Mouse (Mus musculus): ENCODE data around the gene Olfr94. TPM values are rescaled to one million over a fixed set of nuclear protein-coding genes. Genes with fewer than 3 reads are reported as not detected.
"Not testable (repeated sequence)": the region's sequence is repeated elsewhere in the genome, so short reads cannot be mapped to it uniquely, and the experiment has no call there.

Olfr94 gene
- not detected in 2 replicates for total RNA-seq (2017)

GRCm38 (mm10) chr17:37200894-37201293, at the start of gene Olfr94:
Gene Olfr94 (minus strand): TSS chr17:37200994.
- ATAC-seq (ENCODE audit: extremely low read depth, insufficient number of reproducible peaks, low FRiP score, poor library complexity, severe bottlenecking), result no peak

DNA sequence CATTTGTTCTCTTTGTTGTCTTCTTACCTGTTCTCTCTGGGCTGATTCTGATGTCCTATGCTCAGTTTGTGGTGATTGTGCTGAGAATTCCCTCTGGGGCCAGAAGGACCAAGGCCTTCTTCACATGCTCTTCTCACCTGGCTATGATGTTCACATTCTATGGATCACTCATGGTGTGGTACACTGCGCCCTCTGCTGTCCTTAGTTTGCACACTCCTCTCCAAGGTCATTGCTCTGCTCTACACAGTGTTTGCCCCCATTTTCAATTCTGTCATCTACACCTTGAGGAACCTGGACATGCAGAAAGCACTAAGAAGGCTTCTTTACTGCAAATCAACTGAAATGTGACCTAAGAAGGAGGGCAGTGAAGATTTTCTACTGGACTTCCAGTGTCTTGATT, 49.8 kb upstream of the Olfr94 start:
- ATAC-seq (ENCODE audit: extremely low read depth, insufficient number of reproducible peaks, low FRiP score, poor library complexity, severe bottlenecking), result peak; percentile 73

DNA sequence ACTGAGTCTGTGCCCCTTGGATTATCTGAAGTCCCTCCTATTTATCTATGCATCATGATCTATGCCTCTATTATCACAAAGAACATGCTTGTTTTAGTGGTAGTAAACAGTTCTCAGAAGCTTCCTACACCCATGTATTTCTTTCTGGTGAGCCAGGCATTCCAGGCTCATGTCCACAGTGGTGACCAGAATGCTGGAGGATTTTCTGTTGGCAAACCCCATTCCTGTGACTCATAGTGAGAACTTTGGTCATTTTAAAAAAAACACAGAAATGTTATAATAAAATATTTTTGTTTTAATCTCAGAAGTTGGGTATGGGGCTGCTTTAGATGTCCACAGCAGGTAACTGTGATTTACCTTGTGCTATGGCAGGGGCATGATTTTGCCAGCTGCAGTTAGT, 48.7 kb upstream of the Olfr94 start:
- no peak for ATAC-seq (ENCODE audit: extremely low read depth, insufficient number of reproducible peaks, low FRiP score, poor library complexity, severe bottlenecking)

DNA sequence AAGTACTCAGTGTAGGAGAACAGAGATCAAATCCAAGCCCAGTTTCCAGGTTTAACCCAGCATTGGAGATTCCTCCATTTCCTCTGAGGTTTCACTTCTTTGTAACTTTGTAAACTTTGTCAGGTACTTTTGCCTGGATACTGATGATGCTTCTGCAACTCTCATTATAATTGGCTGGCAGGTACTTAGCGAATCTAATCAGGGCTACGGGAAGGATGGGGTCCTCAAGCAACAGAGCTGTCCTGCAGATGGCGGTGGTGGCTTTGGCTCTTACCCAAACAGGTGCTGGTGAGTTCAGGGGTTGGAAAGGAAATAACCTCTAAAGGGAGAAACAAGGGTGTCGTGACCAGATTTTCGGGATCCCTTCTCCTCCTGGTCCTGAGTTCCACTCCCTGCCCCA, 45.9 kb upstream of the Olfr94 start:
- peak; percentile 97 for ATAC-seq (ENCODE audit: extremely low read depth, insufficient number of reproducible peaks, low FRiP score, poor library complexity, severe bottlenecking)

GRCm38 (mm10) chr17:37242198-37242597, 41.4 kb upstream of the Olfr94 start:
- ATAC-seq (ENCODE audit: extremely low read depth, insufficient number of reproducible peaks, low FRiP score, poor library complexity, severe bottlenecking), result no peak

DNA sequence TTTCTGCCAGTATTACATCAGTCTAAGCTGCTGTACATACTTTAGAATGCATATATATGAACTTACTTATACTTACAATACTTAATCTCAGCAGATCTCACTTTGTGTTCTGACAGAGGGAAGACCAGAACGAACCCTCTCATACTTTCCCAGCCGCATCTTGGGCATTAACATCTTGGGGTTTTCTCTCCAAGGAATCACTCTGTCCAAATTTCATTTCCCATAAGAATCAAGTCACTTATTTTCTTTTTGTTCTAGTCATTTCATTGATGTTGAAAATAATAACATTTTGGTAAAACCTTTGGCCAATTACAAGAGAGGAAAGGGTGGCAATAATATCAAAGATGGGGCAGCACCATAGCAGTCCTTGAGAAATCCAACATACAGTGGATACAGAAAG, 36.4 kb upstream of the Olfr94 start, which contains the start of gene Olfr97:
TSS of gene Olfr97 (minus strand) at position 101 of the 400 bp plus-strand sequence.
- ATAC-seq (ENCODE audit: extremely low read depth, insufficient number of reproducible peaks, low FRiP score, poor library complexity, severe bottlenecking), result not testable (repeated sequence)

- no peak for ATAC-seq (ENCODE audit: extremely low read depth, insufficient number of reproducible peaks, low FRiP score, poor library complexity, severe bottlenecking)
Observed at GRCm38 (mm10) chr17:37221879-37222278, 21.1 kb upstream of the Olfr94 start.

- no peak for ATAC-seq (ENCODE audit: extremely low read depth, insufficient number of reproducible peaks, low FRiP score, poor library complexity, severe bottlenecking)
Observed at GRCm38 (mm10) chr17:37219846-37220245, 19.1 kb upstream of the Olfr94 start, which contains the start of gene Olfr96. Gene Olfr96 (plus strand): TSS chr17:37220146.

- ATAC-seq (ENCODE audit: extremely low read depth, insufficient number of reproducible peaks, low FRiP score, poor library complexity, severe bottlenecking), result no peak
Observed at GRCm38 (mm10) chr17:37218486-37218885, 17.7 kb upstream of the Olfr94 start.

- no peak for ATAC-seq (ENCODE audit: extremely low read depth, insufficient number of reproducible peaks, low FRiP score, poor library complexity, severe bottlenecking)
Observed at GRCm38 (mm10) chr17:37213018-37213417, 12.2 kb upstream of the Olfr94 start, which contains the start of gene Olfr95. Gene Olfr95 (minus strand): TSS chr17:37213118.

DNA sequence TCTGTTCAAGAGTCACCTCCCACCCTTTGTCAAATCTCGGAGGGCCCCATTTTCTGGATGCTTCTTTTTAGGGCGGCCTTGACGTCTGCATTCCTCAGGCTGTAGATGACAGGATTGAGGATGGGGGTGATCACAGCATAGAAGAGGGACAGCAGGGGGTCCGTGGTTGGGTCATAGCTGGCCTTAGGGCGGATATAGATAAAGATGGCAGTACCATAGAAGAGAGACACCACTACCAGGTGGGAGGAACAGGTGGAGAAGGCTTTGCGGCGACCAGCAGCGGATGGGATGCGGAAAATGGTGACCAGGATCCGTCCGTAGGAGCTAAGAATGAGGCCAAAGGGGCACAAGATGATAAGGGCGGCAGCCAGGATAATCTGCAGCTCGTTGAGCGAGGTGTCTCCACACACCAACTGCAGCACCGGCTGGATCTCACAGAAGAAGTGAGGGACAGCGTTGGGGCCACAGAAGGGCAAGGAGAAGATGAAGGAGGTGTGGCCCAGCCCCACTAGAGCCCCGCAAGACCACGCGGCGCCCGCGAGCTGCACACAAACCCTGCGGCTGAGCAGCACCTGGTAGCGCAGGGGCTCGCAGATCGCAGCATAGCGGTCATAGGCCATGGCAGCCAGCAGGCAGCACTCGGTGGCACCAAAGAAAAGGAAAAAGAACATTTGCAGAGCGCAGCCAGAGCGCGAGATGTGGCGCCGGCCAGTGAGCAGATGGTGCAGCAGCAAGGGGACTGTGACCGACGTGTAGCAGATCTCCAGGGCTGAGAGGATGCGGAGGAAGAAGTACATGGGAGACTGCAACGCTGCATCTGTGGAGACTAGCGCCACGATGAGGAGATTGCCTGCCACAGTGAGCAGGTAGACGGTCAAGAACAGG, 10.3 kb upstream of the Olfr94 start:
- ATAC-seq (ENCODE audit: extremely low read depth, insufficient number of reproducible peaks, low FRiP score, poor library complexity, severe bottlenecking), result no peak

DNA sequence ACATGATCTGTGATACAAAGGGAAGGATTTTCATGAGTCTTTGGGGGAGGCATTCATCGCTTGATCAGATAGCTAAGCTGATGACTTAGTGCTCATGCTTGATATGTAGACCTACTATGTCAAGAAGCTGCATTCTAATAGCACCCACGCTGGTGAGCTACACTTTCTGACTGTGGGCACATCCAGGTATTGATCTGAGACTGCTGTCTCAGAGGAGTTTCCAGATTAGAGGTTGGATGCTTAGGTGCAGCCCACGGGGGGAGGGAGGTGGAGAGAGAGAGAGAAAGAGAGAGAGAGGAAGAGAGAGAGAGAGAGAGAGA, 3.1 kb upstream of the Olfr94 start:
- ATAC-seq (ENCODE audit: extremely low read depth, insufficient number of reproducible peaks, low FRiP score, poor library complexity, severe bottlenecking), result no peak

DNA sequence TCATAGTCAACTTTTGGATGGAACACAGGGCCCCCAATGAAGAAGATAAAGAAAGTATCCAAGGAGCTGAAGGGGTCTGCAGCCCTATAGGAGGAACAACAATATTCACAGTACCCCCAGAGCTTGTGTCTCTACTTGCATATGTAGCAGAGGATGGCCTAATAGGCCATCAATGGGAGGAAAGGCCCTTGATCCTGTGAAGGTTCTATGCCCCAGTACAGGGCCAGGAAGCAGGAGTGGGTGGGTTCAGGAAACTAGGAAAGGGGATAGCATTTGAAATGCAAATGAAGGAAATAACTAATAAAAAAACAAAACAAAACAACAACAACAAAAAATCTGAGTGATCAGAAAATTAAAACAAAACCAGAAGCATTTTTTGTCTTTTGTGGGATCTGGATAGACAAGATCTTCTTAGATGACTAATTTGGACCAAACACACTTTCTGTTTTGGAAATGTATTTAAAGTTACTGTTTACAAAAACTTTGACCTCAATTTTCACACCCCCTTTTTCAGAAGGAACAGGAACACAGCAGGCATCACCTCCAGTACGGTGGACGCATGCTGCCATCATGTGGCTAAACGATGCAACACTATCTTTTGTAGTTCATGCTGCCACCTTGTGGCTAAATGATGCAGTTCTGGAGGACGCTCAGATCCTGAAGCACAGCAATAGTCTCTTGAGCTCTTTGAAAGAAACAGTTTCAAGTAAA, 2.6 kb upstream of the Olfr94 start:
- peak; percentile 91 for ATAC-seq (ENCODE audit: extremely low read depth, insufficient number of reproducible peaks, low FRiP score, poor library complexity, severe bottlenecking)

DNA sequence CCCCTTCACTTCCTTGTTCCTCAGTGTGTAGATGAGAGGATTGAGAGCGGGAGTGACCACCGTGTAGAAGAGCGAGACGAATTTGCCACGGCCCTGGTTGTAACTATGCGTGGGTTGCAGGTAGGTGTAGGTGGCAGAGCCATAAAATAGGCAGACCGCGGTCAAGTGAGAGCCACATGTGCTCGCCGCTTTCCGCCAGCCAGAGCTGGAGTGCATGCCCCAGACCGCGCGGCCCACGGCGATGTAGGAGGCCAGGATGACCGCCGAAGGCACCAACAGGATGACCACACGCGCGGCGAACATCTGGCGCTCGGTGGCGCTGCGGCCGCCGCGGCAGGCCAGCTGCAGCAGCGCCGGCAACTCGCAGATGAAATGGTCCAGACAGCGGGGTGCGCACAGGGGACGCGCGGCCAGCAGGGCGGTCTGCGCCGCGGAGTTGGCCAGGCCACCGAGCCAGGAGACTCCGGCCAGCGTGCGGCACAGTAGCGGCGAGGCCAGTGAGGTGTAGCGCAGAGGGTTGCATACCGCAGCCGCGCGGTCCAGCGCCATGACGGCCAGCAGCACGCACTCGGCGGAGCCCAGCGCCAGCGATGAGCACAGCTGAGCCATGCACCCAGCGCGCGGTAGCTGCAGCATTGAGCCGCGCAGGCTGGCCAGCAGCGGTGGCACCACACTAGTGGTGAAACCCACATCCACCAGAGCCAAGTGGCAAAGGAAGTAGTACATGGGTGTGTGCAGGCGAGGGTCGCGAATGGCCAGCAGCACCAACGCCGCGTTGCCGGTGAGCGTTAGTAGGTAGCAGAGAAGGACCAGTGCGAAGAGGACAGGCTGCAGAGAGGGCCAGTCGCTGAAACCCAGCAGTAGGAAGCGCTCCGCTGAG, 3.7 kb downstream of the Olfr94 start:
- no peak for ATAC-seq (ENCODE audit: extremely low read depth, insufficient number of reproducible peaks, low FRiP score, poor library complexity, severe bottlenecking)

- no peak for ATAC-seq (ENCODE audit: extremely low read depth, insufficient number of reproducible peaks, low FRiP score, poor library complexity, severe bottlenecking)
Observed at GRCm38 (mm10) chr17:37194782-37195181, 6.0 kb downstream of the Olfr94 start.

DNA sequence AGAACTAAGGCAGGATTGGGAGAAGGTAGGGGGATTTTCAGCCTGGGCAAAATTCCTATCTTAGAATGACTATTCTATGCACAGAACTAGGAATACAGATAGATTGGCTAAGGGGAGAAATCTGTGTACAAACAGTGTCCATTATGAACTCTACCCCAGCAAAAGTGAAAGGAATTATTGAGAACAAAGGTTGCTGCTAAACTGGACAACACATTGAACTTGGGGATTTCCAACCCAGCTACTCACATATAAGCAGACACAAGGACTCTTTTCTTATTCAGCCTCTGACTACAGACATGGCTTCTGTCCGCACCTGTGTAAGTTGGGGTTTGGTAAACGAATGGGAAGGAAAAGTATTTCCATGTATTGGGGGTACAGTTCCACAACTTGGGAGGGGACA, 7.1 kb downstream of the Olfr94 start, which contains the start of gene Ubd:
TSS of gene Ubd (plus strand) at position 237 of the 400 bp plus-strand sequence.
- ATAC-seq (ENCODE audit: extremely low read depth, insufficient number of reproducible peaks, low FRiP score, poor library complexity, severe bottlenecking), result no peak

DNA sequence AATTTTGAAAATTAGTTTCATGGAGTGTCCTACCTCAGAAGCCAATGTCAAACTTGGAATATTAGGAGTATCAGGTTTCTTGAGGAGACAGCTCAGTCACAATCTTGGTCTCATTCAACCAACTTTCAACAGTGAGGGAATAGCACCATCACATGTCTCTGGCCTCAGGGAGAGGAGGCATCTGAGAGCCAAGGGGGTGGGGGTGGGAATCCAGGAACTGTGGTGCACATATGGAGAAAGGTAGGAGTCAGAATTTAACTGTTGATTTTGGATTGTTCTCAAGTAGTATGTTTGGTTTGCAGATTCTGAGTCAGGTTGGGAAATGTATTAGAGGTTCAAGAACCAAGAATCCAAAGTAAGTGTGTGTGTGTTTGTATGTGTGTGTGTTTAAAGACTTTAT, 7.8 kb downstream of the Olfr94 start:
- no peak for ATAC-seq (ENCODE audit: extremely low read depth, insufficient number of reproducible peaks, low FRiP score, poor library complexity, severe bottlenecking)

DNA sequence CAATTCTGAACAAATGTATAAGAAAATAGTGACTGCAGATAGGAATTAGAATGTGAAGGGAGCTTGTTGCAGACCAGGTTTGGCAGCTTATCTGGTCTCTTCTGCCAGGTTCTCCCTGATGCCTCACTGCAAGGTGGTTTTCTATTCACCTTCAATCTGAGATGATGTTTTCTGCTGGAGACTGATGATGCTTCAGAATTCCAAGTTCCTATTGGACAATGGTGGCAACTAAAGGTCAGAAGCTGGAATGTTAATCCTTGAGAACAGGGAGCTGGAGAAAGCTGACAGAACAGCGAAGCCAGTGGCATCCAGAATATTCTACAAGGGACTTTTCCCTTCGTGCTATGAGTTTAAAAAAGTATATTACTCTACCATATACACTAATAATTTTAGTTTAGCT, 10.1 kb downstream of the Olfr94 start:
- no peak for ATAC-seq (ENCODE audit: extremely low read depth, insufficient number of reproducible peaks, low FRiP score, poor library complexity, severe bottlenecking)

DNA sequence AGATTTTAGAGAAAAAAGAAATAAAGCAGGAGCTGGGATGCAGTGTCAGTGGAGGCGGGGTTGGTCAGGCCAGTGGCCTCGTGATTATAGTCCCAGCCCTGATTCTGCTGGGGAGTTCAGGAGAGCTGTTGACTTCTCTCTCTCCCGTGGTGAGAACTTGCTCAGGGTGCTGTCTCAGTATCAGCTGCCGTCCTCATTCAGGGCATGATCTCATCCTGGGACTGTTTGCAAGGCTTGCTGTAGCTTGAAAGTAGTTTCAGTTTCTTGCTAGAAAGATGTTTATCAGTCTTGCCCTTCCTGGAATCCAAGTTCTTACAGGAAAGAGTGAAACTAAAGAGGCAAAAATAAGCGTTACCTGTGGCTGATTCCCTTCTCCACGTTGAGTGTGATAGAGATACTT, 15.3 kb downstream of the Olfr94 start:
- no peak for ATAC-seq (ENCODE audit: extremely low read depth, insufficient number of reproducible peaks, low FRiP score, poor library complexity, severe bottlenecking)

Measured in neutrophil, adult 5-6 weeks (primary cell).